Mouse (Mus musculus): ENCODE data around the gene Ccdc180.

Ccdc180 gene

DNA sequence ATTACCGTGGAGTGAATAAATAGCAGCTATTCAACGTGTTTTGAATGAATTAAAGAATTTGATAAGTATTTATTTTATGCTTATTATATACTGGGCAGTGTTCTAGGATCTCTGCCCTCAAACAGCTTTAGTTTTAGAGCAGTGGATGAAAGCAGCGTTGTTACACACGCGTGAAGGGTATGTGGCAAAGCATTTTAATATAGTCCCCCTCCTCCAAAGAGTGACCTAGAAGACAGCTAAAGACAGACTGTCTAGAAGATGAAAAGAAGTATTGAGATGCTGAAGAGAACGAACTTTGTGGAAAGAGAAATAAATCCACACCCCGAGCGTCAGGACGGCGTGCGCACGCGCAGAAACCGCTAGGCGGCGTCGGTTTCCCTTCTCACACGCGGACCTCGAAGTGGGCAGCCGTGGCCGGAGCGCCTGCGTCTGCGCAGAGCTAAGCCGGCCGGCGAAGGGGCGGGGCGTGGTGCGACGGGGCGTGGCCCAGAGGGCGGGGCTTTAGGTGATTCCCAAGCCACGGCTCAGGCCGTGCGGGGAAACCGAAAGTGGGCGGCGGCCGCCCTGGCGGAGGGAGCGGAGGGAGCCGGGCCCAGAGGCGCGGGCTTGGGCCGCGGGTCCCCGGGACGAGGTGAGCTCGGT, 81.8 kb downstream of the Ccdc180 start:
- DNase-seq (ENCODE audit: low spot score in 2 of 2) = peak; percentile 96 to 97

DNA sequence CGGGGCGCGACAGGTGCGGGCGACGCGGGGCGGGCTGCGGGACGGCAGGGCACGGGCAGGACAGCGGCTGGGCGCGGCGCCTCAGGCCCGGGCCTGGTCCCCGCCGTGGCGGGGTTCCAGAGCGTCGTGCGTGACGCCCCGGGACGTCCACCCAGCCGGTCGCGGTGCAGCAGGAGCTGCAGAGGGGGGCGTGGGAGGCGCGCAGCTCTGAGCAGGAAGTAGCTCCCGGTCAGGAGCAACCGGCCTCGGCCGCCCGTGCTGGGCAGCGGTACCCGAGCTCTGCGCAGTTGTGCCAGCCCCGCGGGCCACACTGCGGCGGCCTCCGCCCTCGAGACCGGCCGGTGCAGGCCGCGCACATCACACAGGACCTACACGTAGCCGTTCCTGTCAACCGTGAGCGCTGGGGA, 82.3 kb downstream of the Ccdc180 start:
- peak; percentile 70 to 72 for DNase-seq (ENCODE audit: low spot score in 2 of 2)

DNA sequence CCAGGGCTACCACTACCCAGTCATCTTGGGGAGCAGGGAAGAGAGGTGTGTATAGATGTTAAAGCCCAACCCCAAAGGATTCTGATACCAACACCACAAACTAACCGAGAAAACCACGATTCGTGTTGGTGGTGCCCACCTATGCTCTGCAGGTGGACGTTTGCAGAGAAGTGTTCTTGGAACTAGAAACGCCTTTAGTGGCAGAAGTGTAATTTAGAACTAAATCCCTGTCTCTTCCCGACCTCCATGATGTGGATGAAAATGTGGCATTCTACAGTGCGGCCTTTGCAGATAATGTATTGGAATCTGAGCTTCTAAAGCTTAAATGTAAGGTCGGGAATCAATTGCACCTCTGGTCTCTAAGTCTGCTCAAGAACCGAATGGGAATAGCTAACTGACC, 82.8 kb downstream of the Ccdc180 start:
- no peak for DNase-seq (ENCODE audit: low spot score in 2 of 2)

DNA sequence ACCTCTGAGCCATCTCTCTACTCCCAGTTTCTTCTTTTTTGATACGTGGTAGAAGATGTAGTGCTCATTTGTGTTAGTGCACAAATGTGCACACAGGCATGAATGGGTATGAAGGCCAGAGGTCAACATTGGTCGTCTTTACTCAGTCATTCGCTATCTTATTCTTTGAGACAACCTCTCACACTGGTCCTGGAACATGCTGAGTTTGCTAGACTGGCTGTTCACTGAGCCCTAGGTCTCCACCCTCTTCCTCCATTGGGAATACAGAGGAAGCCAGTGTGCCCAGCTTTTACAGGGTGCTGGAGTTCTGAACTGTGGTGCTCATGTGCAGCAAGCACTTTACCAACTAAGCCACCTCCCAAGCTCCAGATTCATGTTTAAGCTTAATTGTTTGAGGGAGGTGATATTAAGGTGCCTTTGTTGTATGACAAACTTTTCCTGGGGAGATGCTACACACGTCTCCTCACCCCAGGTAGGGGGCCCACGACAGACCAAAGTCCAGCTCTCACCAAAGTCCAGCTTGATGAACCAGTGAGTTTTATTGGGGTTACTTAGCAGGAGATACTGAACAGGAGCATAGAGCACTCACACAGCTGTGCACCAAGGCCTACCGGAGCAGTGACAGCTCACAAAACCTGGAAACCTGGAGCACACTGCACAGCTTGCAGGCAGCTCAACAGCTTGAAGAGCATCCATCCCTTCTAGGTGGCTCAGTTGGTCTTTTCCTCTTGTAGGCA, 87.0 kb downstream of the Ccdc180 start:
- no peak for DNase-seq (ENCODE audit: low spot score in 2 of 2)

DNA sequence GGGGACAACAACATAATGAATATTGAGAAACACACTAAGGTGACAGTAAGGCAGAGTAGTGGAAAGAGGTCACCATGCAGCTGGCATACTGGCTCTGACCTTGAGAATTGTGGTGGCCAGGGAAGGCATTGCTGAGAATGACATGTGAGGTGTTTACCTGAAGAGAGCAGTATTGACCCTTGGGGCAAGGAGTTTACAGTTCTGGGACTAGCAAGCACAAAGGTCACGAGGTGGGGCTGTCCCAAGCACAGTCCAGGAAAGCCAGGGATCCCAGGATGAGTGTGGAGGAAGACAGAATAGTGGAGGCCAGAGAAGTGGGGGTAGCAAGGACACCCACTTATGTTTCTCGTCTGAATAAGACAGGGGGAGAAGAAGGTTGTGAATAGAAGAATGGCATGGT, 89.8 kb downstream of the Ccdc180 start:
- DNase-seq (ENCODE audit: low spot score in 2 of 2) = no peak

DNA sequence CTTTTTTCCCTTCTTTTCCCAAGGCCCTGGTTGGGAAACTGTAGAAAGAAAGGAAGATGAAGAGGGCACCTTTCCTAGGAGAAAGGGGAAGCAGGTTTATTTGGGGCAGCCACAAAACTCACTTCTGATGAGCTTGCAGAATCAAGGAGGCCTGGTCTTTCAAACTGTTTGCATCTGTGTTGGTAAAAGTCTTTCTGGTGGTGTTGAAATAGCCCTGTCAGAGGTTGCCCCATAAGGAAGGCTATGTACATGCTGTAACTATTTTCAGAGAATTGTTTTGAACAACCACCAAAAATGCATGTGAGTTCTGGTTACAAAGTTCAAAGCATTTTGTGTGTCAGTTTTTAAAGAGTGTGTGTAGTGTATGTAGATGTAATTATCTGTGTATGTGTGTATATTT, 91.0 kb downstream of the Ccdc180 start:
- no peak for DNase-seq (ENCODE audit: low spot score in 2 of 2)

DNA sequence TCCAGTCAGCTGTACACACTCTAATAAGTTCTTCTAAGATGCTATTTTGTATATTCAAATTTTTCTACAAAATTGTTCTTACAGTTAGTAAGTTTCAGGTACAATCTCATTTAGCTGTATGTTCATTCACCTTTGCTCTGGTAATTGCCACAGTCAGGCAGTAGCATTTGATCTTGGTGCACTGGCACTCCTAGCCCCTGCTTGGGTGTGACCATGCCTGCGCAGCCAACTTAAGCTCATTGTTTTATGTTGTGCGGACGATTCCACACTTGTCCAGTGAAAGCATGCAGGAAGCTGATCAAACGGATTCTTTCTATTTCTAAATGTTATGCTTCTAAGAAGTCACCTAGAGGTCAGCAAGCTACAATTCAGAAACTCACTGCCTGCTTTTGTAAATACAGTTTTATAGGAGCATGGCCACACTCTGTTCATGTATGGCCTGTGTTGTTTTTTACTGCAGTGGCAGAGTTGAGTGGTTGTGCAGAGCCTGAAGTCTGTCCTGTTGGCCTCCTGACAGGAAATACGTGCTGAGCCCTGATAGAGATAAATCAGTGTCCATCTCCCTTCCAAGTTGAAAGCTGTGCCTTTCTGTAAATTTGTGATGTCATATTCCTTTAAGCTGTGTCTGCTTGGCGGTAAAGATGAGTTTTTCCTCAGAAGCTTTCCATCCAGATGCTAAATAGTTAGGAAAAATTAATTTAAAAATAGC, 100.5 kb downstream of the Ccdc180 start:
- DNase-seq (ENCODE audit: low spot score in 2 of 2) = no peak

DNA sequence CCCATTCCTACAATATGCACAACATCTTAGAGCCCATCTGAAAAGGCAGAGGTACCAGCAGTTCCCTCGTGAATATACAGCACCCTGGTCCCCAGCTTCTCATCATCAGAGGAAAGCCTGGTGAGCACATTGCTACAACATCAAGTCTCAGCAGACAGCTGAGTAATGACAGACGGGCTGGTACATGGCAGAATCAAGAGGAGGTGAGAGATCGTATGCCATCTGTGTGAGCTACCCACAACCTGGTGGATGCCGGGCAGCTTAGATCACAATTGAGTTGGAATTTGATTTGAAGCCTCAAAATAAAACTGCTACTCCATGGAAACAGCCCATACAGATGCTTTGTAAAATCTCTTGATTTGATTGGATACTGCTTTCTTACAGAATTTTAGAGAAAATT, 108.4 kb downstream of the Ccdc180 start:
- peak in 1 of 2 experiments; percentile 37 for DNase-seq (ENCODE audit: low spot score in 2 of 2)
